Mouse (Mus musculus): ENCODE data around the gene Gpr161.
"Not testable (repeated sequence)": the region's sequence is repeated elsewhere in the genome, so short reads cannot be mapped to it uniquely, and the experiment has no call there.

Gpr161 gene

DNA sequence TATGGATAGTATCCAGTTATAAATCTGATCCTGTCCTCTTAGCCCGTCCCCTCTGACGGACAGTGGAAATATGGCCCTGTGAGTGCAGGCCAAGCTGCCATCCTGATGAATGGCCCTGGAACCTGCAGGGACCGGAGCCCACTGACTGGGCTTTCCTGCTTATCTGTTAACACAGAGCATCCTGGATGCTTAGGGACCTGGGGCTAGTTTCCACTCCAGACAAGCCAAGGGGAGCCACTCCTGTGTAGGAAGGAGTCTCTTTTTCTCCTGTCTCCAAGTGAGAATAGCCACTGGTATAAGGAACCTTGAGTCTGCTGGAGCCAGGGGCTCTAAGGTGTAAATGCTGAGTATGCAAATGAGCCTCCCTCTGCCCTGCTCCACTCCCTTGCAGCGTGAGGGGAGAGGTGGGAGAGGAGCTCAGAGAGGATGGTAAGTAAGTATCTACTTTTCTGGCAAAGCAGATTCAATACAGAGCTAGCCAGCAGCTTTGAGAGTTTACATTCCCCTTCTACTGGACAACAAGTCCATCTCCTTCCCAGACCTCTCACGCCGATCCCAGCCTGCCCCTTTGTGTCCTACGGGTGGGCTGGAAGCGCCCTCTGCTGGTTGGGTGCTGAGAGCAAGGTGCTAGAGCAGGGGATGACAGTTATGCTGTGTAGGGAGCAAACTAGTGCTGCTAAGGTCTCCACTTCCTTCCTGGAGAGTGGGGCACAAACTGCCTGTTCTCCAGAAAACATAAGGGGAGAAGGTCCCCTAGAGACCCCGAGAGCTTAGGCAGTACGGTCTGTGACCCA, 24.7 kb downstream of the Gpr161 start:
- DNase-seq, result peak; percentile 48

DNA sequence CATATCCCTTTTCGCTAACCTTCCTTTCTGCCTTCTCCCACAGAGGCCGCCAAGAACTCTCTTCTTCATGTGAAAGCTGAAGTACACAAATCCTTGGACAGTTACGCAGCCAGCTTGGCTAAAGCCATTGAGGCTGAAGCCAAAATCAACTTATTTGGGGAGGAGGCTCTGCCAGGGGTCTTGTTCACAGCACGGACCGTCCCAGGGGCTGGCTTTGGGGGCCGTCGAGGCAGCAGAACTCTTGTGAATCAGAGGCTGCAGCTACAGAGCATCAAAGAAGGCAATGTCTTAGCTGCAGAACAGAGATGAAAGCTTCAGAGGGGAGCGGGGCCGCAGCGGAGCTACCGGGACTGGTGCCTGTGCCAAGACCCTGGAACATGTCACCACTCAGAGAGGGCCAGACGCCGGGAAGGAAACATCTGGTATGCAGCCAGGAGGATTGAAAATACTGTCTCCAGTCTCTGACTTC, 25.8 kb downstream of the Gpr161 start:
- no peak for DNase-seq

DNA sequence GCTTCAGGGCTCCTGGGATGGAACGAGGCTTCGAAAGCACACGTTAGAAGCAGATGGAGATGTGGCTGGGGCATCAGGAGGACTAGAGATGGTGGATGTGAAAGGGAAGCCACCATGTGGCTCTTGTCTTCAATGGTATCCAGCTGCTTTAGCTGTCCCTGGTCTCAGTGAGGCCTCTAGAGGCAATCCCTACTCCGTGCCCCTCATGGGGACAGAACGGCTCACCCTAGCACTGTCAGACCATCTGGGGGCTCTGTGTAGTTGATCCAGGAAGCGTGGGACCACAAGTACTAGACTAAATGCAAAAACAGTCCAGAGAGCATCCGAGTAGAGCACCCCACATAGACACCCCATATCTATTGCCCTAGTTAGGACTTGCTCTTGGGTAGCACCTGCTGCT, 26.3 kb downstream of the Gpr161 start:
- no peak for DNase-seq

DNA sequence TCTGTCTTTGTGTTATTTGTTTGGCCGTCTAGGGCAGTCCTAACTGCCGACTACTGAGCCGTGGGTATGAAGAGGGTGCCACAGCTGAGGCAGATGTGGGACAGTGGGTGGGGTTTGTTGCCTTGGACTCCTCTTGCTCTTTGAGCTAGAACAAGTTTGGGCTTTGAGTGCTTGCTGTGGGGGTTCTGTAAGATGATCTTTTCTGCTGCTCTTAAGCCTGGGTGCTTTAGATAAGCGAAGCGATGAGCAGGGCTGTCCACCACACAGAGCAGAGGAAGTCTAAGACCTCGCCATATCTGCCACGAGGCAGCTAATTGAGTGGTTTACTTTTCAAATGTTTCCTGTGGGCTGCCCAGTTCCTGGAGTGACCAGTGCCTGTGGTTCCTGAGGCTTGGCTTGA, 27.3 kb downstream of the Gpr161 start:
- DNase-seq, result no peak

DNA sequence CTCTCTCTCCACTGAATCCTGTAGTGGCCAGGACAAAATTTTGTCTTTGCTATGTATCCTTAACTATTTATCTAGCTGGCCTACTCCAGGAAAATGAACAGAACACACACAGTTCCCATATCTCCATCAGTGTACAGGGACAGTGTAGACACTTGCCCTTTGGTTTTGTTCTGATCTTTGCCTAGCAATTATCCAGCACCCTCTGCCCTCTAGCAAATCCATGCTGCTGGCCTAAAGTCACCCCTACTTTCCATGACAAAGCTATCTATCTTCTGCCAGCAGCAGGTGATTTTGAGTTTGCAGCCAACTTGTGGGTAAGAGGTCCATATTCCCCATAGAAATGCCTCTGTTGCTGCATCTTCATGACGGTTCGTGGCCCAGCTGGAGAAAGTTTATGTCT, 31.8 kb downstream of the Gpr161 start:
- no peak for DNase-seq

DNA sequence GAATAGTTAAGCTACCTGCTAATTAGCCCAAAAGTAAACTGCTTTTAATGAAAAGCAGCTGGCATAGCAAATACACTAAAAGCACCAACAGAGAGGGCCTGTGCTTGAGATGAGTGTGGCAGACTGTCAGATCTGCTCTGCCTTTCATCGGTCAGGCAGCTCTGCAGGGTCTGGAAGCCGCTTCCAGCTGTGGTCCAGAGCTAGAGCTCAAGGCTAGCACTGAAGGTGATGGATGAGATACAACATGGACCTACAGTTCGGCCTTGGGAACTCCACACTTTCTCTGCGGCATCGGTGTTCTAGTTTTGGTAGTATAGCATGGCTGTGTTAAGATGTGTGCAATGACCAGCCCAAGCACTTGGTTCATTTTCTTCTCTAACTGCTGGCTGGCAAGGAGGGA, 32.2 kb downstream of the Gpr161 start:
- no peak for DNase-seq

DNA sequence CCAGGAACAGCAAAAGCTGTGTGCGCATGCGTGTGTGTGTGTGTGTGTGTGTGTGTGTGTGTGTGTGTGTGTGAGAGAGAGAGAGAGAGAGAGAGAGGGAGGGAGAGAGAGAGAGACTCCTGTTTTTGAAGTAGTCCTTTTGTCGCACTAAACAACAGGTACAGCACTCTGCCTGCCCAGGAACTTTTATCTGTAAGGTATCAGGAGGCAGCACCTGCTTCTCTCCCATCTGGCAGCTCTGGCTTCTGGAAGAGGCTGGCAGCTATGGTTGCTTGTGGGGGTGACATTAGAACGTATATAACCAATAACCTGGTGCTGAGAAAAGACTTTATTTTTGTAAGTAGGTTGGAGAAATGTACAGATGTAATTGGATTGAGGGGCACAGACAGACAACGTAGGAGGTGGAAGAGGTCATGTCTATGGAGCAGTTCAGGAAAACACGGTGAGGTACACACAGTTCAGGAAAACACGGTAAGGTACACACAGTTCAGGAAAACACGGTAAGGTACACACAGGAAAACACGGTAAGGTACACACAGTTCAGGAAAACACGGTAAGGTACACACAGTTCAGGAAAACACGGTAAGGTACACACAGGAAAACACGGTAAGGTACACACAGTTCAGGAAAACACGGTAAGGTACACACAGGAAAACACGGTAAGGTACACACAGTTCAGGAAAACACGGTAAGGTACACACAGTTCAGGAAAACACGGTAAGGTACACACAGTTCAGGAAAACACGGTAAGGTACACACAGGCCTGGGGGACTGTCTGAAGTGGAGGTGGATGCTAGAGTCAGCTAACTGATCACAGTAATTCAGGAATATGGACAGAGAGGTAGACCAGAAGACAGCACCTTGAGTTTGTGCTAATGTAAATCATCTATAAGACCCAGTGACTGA, 33.0 kb downstream of the Gpr161 start:
- not testable (repeated sequence) for DNase-seq

DNA sequence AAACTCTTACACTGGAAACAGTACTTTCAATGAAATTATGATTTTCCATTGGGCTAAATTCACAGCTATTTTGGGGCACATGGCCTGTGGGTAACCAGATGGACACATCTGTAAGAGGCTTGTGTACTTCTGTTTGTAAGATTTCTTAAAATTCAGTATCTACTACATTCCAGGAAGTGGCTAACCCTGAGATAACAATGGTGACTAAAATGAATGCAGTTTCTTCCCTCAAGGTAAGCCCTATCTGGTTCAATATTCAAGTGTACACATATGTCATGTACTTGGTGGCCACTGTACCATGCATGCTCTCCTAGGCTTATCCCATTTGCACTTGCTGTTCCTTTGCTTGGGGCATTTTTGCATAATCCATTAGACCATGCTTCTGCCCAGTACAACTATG, 35.3 kb downstream of the Gpr161 start:
- DNase-seq, result no peak

DNA sequence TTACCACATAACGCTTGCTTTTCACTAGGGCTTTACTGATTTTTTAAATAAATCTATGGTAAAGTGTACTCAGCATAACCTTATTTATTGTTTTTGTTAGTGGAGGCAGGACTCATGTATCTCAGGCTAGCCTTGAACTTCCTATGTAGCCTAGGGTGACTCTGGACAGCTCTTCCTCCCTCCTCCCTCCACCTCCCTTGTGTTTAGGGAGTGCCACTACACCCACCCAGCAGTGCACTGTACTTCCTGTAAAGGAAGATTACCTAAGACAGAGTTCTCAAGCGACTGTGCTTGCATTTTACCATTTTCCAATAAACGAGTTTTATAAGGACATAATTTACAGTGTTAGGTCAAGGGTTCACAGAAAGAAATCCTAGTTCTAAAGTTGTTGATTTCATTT, 37.2 kb downstream of the Gpr161 start:
- no peak for DNase-seq

DNA sequence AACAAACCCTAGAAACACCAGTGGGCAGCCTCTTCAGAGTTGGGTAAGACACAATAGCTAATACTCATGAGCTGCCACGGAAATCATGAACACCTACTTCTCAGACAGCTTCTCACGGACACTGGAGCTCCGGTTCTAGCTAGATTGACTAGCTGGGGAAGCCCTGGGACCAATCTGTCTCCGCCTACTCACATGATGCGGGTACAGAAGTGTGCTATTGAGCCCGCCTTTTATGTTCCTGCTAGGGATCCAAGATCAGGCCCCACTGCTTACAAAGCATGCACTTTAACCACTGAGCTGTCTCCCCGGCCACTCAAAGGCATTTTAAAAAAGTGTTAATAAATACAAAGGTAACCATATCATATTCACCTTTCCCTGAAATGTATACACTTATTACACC, 46.5 kb downstream of the Gpr161 start:
- DNase-seq, result peak; percentile 18

DNA sequence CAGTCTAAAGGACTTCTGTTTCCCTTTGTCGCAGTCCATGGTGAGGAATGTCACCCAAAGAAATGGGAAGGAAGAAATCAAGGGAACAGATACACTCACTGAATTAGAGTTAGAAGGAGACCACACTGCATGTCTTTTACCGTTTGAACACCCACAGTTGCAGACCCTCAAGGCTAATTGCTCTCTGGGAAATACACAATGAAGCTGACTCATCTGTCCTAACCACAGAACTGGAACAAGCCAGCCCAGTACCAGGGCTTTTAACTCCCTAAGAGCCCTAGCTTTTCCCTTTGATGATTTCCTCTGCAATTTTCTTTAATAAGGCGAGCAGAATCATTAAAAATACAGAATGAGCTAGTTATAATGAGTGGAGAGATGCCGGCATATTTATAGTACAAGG, 48.9 kb downstream of the Gpr161 start:
- no peak for DNase-seq

DNA sequence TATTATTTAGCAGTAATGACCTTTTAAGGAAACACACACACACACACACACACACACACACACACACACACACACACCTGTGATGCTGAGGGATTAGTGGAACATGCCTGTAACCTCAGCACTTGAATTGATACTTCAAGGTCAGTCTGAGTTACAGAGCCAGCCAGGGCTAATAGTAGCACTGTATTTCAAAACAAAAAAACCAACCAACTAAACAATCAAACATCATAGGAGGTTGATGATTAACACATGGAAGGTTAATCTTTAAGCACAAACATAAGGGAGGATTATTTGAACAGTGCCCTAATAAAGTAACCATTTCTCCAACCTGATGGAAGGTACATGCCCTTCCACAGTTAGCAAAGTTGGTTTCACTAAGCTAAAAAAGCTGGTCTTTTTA, 53.0 kb downstream of the Gpr161 start:
- peak; percentile 33 for DNase-seq

DNA sequence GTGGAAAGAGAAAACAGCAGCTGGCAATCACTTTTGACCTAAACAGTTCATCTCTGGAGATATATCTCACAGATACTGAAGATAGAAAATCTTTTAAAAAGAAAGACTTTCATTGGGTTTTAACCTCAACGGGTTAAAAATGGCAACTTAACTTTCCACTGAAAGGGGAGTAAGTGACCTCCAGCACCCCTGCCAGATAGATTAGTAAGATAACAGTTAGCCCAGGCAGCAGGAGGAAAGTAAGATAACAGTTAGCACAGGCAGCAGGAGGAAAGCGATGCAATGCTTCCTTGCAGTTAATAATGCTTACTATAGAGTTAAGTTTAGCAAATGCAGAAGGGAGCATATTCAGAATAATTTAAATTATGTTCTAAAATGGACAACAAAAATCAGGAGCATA, 60.8 kb downstream of the Gpr161 start:
- DNase-seq, result no peak

DNA sequence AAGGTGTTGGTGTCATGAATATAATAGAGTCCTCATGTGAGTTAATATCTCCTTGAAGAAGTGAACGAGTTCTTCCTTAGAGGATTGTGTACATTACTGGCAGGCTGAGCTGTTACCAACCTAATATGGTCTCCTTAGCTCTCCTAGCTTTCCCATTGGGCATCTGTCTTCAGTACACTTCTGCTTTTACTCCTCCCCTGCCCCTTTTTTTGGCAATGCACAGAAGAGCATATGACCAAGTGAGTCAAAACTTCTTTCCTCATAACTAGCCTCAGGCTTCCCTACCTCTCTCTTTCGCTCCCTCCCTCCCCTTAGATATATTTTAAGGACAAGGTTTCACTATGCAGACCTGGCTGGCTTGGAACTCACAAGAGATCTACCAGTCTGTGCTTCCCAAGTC, 67.7 kb downstream of the Gpr161 start:
- no peak for DNase-seq

DNA sequence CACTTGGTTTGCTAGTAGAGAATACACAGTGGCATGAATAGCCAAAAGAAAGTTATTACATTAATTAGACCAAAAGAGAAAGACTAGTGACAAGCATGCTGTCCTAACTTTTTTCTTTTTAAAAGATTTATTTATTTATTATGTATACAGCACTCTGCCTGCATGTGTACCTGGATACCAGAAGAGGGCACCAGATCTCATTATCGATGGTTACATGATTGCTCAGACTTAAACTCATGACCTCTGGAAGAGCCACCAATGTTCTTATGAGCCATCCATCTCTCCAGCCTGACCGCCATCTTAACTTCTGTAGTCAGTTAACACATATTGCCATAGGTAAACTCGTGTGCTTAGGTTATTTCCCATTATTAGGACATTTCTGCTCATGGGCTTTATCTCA, 69.5 kb downstream of the Gpr161 start:
- no peak for DNase-seq

DNA sequence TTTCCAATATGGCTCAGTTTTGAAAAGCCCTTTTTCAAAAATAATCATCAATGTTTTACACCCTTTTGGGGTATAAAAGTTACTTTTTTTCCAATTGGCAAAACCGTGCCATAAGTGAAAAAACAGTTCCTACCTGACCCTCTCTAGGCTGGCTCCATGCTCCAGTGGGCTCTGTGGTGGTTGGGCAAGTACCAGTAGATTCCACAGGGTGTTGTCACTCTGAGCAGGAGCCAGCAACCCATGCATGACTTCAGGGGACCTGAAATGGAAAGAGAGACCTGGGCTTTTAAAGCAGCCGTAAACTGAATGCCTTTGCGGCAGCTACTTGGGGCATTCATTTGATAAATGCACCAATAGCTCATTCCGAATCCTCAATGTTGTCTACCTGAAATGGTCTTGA, 75.4 kb downstream of the Gpr161 start:
- DNase-seq, result peak; percentile 42

DNA sequence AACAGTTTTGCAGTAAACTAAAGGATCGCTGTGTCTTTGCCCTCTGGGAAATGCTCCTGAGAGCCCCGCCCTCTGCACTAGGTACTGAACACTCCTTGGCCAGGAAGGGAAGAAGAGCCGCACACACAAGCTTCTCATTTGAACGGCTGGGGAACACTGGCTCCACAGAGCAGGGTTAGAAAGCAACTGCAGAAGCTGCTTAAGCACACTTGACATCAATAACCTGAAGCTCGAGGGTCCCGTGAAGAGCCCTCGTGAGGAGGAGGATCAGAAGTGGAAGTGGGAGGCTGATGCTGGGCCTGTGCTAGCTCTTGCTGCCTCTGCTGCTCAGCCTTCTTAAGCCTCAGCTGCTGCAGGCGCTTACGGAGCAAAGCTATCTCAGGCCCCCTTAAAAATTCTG, 78.2 kb downstream of the Gpr161 start:
- DNase-seq, result no peak

Measured in kidney, adult 11 months (tissue).